Mouse (Mus musculus) myocyte (in vitro differentiated cells): Measurements from ENCODE around the gene Eya4. TPM values are rescaled to one million over a fixed set of nuclear protein-coding genes. Genes with fewer than 3 reads are reported as not detected.

Experiments used
- H3K27me3 ChIP-seq: one replicate; pipeline ENCODE4 v1.6.1; 2011; ENCODE audit not compliant: control insufficient read depth, insufficient read depth, insufficient read length
- H3K36me3 ChIP-seq: one replicate; pipeline ENCODE4 v1.6.1; 2011; ENCODE audit not compliant: control insufficient read depth, insufficient read depth
- H3K4me2 ChIP-seq: one replicate; pipeline ENCODE4 v1.6.1; 2011; ENCODE audit warnings: low read depth, control low read depth
- H3K4me3 ChIP-seq: one replicate; pipeline ENCODE4 v1.5.1; 2011; ENCODE audit warnings: mild to moderate bottlenecking, control low read depth, moderate library complexity
- H3K79me2 ChIP-seq: one replicate; pipeline ENCODE4 v1.6.1; 2011; ENCODE audit not compliant: control insufficient read depth, insufficient read depth
- H3ac ChIP-seq: one replicate; pipeline ENCODE4 v1.6.1; 2011; ENCODE audit not compliant: control insufficient read depth, insufficient read length
- CEBPB ChIP-seq: IDR thresholded peaks from 2 replicates; pipeline ENCODE4 v1.6.1; 2011; ENCODE audit warnings: mild to moderate bottlenecking, moderate library complexity; ENCODE audit not compliant: poor library complexity, insufficient read depth, severe bottlenecking
- E2F4 ChIP-seq: IDR thresholded peaks from one replicate; pipeline ENCODE4 v1.6.1; 2011; ENCODE audit warnings: mild to moderate bottlenecking, control low read depth, moderate library complexity; ENCODE audit not compliant: insufficient read depth
- MAX ChIP-seq: IDR thresholded peaks from one replicate; pipeline ENCODE4 v1.6.1; 2011; ENCODE audit warnings: low read depth, mild to moderate bottlenecking, control low read depth
- MYOD1 ChIP-seq, 3 experiments: IDR thresholded peaks; one replicate each; pipeline ENCODE4 v1.6.1; 2011; ENCODE audit warnings: control low read depth in 2 of 3, low read depth in 2 of 3, mild to moderate bottlenecking in 2 of 3, moderate library complexity in 1 of 3; ENCODE audit not compliant: insufficient read length in 2 of 3, control insufficient read depth in 1 of 3
- MYOG ChIP-seq, 3 experiments: IDR thresholded peaks; one replicate each; pipeline ENCODE4 v1.6.1; 2011; ENCODE audit warnings: control low read depth in 2 of 3, low read depth in 2 of 3, mild to moderate bottlenecking in 2 of 3; ENCODE audit not compliant: insufficient read length in 2 of 3, control insufficient read depth in 1 of 3, insufficient read depth in 1 of 3
- POLR2A ChIP-seq: IDR thresholded peaks from one replicate; pipeline ENCODE4 v1.6.1; 2011; ENCODE audit warnings: low read depth, mild to moderate bottlenecking, control low read depth, moderate library complexity; ENCODE audit not compliant: insufficient read length
- POLR2AphosphoS2 ChIP-seq: IDR thresholded peaks from one replicate; pipeline ENCODE4 v1.6.1; 2011; ENCODE audit warnings: low read depth, control low read depth; ENCODE audit not compliant: insufficient read length
- REST ChIP-seq: IDR thresholded peaks from one replicate; pipeline ENCODE4 v1.6.1; 2011; ENCODE audit warnings: mild to moderate bottlenecking, control low read depth, moderate library complexity; ENCODE audit not compliant: insufficient read depth, insufficient read length
- SRF ChIP-seq: IDR thresholded peaks from one replicate; pipeline ENCODE4 v1.6.1; 2011; ENCODE audit warnings: low read depth; ENCODE audit not compliant: control insufficient read depth, insufficient read length
- TCF12 ChIP-seq: IDR thresholded peaks from one replicate; pipeline ENCODE4 v1.6.1; 2011; ENCODE audit warnings: mild to moderate bottlenecking, control low read depth; ENCODE audit not compliant: poor library complexity, insufficient read depth, severe bottlenecking
- TCF3 ChIP-seq: IDR thresholded peaks from one replicate; pipeline ENCODE4 v1.6.1; 2011; ENCODE audit warnings: low read depth, control low read depth; ENCODE audit not compliant: insufficient read length
- USF1 ChIP-seq: IDR thresholded peaks from one replicate; pipeline ENCODE4 v1.6.1; 2011; ENCODE audit warnings: low read depth, mild to moderate bottlenecking, control low read depth, moderate library complexity
- polyA plus RNA-seq: library from polyadenylated mRNA; unstranded; fragments of >200 nt; fragmentation: generic; extraction: Trizol; gene quantifications from one replicate; pipeline ENCODE4 v1.2.1, GENCODE M21; 2012; ENCODE audit warnings: missing spikeins

The Eya4 gene
- polyA plus RNA-seq, 1 experiment: 8.8 TPM

- no peaks in the 10 kb centered on the region for H3K27me3 ChIP-seq
Observed at GRCm38 (mm10) chr10:23092517-23092916, 258.1 kb downstream of the Eya4 start.

DNA sequence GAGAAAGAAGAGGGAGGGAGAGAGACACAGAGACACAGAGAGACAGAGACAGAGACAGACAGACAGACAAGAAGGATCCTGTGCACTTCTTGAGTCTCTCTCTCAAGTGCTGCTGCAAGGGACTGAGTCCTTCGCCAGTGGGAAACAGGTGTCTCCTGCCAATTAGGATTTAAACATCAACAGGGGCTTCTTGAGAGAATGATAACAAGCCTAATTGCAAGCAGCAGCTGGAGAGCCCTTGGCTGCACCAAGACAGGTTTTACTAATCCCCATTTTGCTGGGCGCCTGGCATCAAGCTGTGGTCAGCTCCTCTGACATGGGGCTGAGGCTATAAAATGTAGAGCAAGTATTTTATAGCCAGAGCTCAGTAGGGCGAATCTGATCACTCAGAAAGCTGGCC, 259.0 kb downstream of the Eya4 start:
- no peak for TF ChIP-seq POLR2A
- TF ChIP-seq MYOG (IDR thresholded peaks at IDR 0.05; ENCODE audit: control insufficient read depth in 1 of 3, insufficient read depth in 1 of 3, insufficient read length in 2 of 3, low read depth in 2 of 3): peak in 2 of 3 experiments; percentile 28 to 66
- TF ChIP-seq MYOD1 (IDR thresholded peaks at IDR 0.05; ENCODE audit: control insufficient read depth in 1 of 3, insufficient read length in 2 of 3, low read depth in 2 of 3): peak; percentile 45 to 83 (median 76)
- TF ChIP-seq TCF12: peak; percentile 52
- H3K79me2 ChIP-seq: no peaks in the 10 kb centered on the region
- no peaks in the 10 kb centered on the region for H3K27me3 ChIP-seq
- H3ac ChIP-seq: no peak overlapping the region
- H3K4me3 ChIP-seq: no peak overlapping the region
- H3K36me3 ChIP-seq: no peaks in the 10 kb centered on the region
- peak overlapping the region; percentile 3 for H3K4me2 ChIP-seq

More at GRCm38 (mm10) chr10:23092517-23092916, 258.1 kb downstream of the Eya4 start:
- Histone ChIP-seq H3K36me3 (no peaks in the 10 kb centered on the region), H3K79me2 (no peaks in the 10 kb centered on the region), H3K4me2 (no peak overlapping the region), H3K4me3 (no peak overlapping the region), H3ac (no peak overlapping the region)
- TF ChIP-seq TCF12 (no peak), USF1 (no peak), CEBPB (no peak), POLR2A (no peak), MYOG (IDR thresholded peaks at IDR 0.05; ENCODE audit: control insufficient read depth in 1 of 3, insufficient read depth in 1 of 3, insufficient read length in 2 of 3, low read depth in 2 of 3) (no peak), REST (no peak), E2F4 (no peak), MYOD1 (IDR thresholded peaks at IDR 0.05; ENCODE audit: control insufficient read depth in 1 of 3, insufficient read length in 2 of 3, low read depth in 2 of 3) (no peak), TCF3 (no peak)

GRCm38 (mm10) chr10:23090323-23090722, 260.3 kb downstream of the Eya4 start:
- no peak overlapping the region for H3K4me2 ChIP-seq
- H3K79me2 ChIP-seq: no peaks in the 10 kb centered on the region
- H3ac ChIP-seq: no peak overlapping the region
- H3K36me3 ChIP-seq: no peaks in the 10 kb centered on the region
- H3K4me3 ChIP-seq: no peak overlapping the region
- TF ChIP-seq E2F4 (no peak), POLR2AphosphoS2 (no peak)
- no peaks in the 10 kb centered on the region for H3K27me3 ChIP-seq

GRCm38 (mm10) chr10:23089271-23089670, 261.3 kb downstream of the Eya4 start:
- no peak for TF ChIP-seq E2F4
- TF ChIP-seq MAX: no peak
- TF ChIP-seq MYOD1 (IDR thresholded peaks at IDR 0.05; ENCODE audit: control insufficient read depth in 1 of 3, insufficient read length in 2 of 3, low read depth in 2 of 3): peak; percentile 50 to 81 (median 53)
- TF ChIP-seq MYOG (IDR thresholded peaks at IDR 0.05; ENCODE audit: control insufficient read depth in 1 of 3, insufficient read depth in 1 of 3, insufficient read length in 2 of 3, low read depth in 2 of 3): peak in 2 of 3 experiments; percentile 72 to 75
- peak; percentile 45 for TF ChIP-seq TCF12
- no peak for TF ChIP-seq POLR2AphosphoS2
- no peaks in the 10 kb centered on the region for H3K36me3 ChIP-seq
- H3K27me3 ChIP-seq: no peaks in the 10 kb centered on the region
- no peak overlapping the region for H3ac ChIP-seq
- H3K79me2 ChIP-seq: no peaks in the 10 kb centered on the region
- H3K4me3 ChIP-seq: no peak overlapping the region
- H3K4me2 ChIP-seq: no peak overlapping the region

DNA sequence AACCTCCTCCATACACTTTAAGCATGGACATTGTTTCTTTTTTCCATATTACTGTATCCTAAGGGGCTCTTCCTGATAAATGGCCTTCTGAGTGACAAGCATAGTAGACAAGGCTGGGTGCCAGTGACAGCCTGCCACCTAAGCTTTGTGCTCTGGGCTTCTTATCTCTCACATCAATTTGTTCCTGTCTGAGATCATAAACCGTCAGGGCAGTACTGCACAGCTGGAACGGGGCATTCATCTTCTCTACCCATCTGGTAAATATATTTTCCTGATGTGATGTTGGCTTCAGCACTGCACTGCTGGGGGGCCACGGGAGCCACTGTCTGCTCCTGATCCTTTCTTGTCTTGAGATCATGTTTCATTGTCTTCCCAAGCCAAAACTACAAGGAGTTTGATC, 261.8 kb downstream of the Eya4 start:
- TF ChIP-seq E2F4 (no peak), CEBPB (no peak), SRF (no peak), POLR2A (no peak), TCF12 (no peak), TCF3 (no peak), USF1 (no peak), MYOG (IDR thresholded peaks at IDR 0.05; ENCODE audit: control insufficient read depth in 1 of 3, insufficient read depth in 1 of 3, insufficient read length in 2 of 3, low read depth in 2 of 3) (no peak), MAX (no peak), REST (no peak), MYOD1 (IDR thresholded peaks at IDR 0.05; ENCODE audit: control insufficient read depth in 1 of 3, insufficient read length in 2 of 3, low read depth in 2 of 3) (no peak), POLR2AphosphoS2 (no peak)
- Histone ChIP-seq H3K36me3 (no peaks in the 10 kb centered on the region), H3K4me2 (no peak overlapping the region), H3ac (no peak overlapping the region), H3K27me3 (no peaks in the 10 kb centered on the region), H3K4me3 (no peak overlapping the region), H3K79me2 (no peaks in the 10 kb centered on the region)
